Mouse (Mus musculus): ENCODE data around the gene Eif1.
"Not testable (repeated sequence)": the region's sequence is repeated elsewhere in the genome, so short reads cannot be mapped to it uniquely, and the experiment has no call there.

Eif1 gene

DNA sequence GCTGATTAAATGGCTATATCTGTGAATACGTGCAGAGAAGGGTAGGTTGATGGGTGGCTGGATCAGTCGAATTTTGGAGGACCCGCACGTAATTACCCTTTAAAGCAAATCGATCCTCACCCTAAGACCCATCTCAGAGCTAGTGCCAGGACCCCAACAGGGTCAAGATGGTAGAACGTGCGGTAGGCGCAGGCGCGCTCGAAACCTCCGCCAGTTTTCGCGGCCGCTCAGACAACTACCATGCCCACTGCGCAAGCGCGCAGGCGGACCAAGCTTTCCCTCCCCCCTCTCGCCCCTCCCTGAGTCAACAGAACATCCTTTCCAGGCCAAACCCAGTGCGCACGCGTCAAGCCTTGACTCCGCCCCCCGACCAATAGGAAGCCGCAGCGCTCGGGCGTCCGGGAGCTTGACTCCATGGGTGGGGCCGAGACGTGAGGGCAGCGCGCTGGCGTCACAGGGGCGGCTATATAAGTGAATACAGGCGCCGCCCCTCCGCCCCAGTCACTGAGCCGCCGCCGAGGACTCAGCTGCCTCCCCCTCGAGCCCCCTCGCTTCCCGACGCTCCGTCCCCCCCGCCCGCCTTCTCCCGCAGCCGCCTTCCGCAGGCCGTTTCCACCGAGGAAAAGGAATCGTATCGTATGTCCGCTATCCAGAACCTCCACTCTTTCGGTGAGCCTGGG is at the start of gene Eif1:
TSS of gene Eif1 (plus strand) at position 394 of the 680 bp plus-strand sequence.
- DNase-seq = peak; percentile 100

DNA sequence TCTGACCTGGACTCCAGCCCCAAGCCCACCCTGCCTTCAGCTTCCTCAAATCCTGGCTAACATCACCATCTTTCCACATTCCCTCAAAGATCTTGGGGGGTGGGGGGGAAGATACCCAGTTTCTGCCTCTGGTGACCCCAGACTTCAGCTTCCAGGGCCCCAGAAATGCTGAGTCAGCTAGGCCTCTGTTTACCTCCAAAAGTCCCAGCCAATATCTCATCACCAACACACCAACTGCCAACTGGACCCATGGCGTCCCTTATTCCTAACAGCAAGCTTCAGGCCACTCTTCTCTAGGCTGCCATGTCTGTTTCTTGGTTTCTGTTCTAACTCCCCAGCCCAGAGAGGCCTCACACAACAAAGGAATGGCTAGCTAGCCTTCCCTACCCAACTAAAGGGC is 47.8 kb upstream of the Eif1 start:
- DNase-seq = no peak

DNA sequence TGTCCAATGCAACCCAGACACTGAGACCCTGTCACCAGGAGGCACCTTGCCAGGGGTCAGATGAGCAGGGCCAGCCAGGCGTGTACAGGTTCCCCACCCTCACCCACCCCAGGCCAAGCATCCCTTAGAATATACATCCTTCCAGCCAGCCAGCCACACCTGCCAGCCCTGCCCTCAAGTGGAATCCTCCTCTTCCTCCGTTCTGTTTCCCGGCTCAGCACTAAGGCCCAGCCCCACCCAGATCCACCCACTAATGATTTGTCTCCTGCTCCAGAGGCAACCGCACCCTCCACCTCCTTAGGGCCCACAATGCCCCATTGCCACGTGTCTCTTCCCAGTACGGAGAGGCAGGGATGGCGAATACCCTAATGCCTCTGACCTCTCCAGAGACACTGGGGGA is 45.0 kb upstream of the Eif1 start:
- DNase-seq = no peak

DNA sequence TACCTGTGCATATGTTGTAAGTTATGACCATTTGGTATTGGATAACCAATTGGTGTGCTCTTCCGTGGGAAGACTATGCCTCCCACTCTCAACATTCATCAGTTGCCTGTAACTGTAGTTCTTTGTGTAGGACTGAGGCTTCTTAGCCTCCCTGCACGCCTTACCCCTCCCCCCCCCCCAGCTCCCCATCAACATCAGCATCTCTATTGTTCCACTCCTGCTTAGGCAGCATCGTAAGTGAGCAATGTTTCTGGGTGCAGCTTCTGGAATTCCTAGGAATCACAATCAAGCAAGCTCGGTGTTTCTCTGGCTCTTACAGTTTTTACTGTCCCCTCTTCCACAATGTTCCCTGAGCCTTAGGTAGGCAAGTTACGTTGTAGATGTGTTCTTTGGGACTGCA is 44.2 kb upstream of the Eif1 start:
- DNase-seq = no peak

GRCm38 (mm10) chr11:100277726-100278480 is 41.8 kb upstream of the Eif1 start:
- no peak for DNase-seq

- peak in 1 of 2 experiments; percentile 18 for DNase-seq
Observed at GRCm38 (mm10) chr11:100278759-100279158, 40.9 kb upstream of the Eif1 start.

GRCm38 (mm10) chr11:100281596-100282544 is 37.8 kb upstream of the Eif1 start:
- DNase-seq = peak; percentile 91 to 92

- peak; percentile 92 to 93 for DNase-seq
Observed at GRCm38 (mm10) chr11:100282549-100282948, 37.1 kb upstream of the Eif1 start.

GRCm38 (mm10) chr11:100284988-100285387 is 34.7 kb upstream of the Eif1 start:
- DNase-seq = no peak

DNA sequence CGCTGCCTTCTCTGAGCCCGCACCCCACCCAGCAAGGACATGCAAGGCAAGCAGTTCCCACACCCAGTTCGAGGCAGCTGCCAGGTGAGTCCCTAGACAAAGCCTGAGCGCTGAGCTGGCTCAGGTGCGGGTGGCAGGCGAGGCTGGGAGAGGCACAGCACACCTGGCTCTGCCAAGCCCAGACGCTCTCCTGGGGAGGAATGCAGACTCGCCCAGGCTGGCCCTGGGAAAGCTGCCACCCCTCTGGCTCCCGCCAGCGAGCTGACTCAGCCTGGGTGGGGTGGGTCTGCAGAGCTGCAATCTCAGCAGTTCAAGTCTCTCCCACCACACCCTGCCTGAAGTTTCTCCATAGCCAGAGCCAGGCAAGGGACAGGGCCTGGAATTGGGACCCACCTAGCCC is 32.7 kb upstream of the Eif1 start:
- peak; percentile 25 to 46 for DNase-seq

GRCm38 (mm10) chr11:100288942-100289341 is 30.7 kb upstream of the Eif1 start:
- no peak for DNase-seq

- DNase-seq = no peak
Observed at GRCm38 (mm10) chr11:100290235-100290634, 29.4 kb upstream of the Eif1 start.

DNA sequence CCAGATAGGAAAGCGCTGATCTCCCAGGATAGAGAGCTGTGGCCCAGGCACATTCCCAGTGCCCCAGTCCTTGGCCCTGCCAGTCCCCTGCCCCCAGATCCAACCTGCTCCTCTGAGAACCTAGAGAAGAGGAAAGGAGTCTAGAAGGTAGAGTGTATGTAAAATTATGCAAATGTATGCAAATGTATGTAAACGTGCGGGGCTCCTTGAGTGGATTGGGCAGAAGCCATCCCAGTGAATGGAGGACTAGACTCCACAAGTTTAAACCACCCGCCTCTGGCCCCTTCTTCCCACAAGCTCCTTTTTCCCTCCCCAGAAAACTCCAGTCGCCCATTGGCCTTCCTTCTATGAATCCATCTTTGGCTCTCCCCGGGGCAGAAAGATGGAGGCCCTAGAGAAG is 26.8 kb upstream of the Eif1 start:
- no peak for DNase-seq

DNA sequence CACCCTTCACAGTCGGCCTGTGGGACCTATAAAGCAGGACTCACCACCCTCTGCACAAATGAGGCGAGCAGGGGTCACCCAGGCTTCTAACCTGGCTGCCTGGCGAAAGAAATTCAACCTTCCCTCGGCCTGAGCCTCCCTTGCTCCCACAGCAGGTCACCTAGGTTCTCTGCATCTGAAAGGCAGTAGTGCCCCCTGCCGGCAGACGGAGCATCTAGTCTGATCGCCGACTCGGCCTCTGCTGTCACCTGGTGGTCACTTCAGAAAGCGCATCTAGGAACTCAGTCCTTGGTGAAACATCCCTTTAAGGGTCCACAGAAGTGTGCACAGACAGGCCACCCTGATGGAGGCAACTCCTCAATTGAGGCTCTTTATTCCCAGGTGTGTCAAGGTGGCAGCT is 24.4 kb upstream of the Eif1 start:
- DNase-seq = peak; percentile 92 to 93

DNA sequence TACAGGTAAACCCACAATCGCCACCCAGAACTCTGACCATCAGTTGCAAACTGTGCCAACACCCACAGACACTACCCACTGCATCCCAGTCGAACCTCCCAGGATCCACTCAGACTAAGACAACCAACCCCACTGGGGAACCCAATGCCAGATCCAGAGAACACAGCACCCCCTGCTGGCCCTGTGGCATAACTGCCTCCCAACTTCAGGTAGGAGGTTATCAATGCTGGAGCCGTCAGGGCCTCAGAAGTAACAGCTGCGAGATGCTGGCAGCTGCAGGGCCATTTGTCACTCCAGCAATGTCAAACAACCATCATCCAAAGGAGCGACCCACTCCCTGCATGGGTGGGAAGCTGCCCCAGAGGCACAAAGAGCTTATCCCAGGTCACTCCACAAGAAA is 21.9 kb upstream of the Eif1 start:
- peak in 1 of 2 experiments; percentile 31 for DNase-seq

DNA sequence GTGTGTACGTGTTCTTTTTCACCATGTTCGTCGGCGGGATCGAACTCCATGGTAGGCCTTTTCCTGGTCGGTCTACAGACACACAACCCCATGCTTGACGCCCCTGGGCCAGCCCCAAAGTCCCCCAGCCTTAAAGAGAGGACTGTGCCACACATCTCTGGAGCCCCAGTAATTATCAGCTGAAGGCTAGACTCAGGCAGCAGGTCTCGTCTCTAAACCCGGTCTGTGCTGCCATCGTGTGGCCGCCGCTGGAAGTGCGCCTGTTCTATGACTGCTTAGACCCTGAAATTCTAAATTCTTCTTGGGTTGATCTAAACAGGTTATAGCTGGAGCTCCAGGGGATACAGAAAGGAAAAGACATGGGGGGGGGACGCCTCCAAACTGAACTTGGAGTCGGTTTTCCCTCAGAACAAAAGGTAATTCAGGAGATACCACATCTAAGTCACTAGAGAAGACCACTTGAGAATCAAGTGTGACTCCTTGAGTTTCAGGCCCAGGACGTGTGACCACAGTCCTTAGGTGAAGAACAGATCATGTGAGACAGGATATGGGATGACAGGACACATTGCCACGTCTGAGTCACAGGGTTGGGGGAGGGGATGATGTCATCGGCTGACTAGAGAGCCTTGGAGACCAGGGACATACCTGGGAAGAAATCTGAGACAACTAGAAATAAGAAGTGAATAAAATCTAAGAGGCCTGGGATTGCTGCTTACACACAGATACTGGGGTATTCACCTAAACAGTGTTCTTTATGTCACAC is 21.2 kb upstream of the Eif1 start:
- DNase-seq = peak; percentile 92 to 93

- peak; percentile 78 to 81 for DNase-seq
Observed at GRCm38 (mm10) chr11:100300293-100300692, 19.4 kb upstream of the Eif1 start.

DNA sequence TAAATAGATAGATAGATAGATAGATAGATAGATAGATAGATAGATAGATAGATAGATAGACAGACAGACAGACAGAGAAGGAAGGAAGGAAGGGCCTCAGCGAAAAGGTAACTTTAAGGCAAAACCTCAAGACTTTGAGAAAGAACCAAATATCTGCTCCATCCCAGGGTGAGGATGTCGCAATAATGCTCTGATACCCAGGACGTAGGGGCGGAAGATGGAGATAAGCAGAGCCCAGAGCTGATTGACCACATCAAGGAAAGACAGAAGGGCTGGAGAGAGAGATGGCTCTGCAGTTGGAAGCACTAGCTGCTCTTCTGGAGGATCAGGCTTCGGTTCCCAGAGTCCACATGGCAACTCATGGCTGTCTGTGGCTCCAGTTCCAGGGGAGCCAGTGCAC is 18.4 kb upstream of the Eif1 start:
- no peak for DNase-seq

DNA sequence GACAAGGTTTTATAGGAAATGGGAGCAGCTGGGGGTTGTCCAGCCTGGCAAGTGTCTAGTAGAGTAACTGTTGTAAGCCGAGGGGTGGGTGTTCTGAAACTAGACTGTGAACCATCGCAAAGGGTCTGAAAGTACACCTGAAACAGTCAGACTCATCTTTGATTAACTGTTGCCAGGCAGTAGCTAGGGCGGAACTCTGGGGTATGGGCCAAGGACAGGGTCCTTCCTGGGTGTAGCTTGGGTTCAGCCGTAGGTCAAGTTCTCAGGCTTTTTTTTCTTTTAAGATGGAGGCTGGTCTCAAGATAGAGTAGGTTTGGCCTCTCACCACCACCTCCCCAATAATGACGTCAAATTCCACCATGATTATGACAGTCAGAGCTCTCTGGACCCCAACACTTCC is 11.8 kb upstream of the Eif1 start:
- DNase-seq = no peak

GRCm38 (mm10) chr11:100308672-100309071 is 11.0 kb upstream of the Eif1 start:
- DNase-seq = not testable (repeated sequence)

DNA sequence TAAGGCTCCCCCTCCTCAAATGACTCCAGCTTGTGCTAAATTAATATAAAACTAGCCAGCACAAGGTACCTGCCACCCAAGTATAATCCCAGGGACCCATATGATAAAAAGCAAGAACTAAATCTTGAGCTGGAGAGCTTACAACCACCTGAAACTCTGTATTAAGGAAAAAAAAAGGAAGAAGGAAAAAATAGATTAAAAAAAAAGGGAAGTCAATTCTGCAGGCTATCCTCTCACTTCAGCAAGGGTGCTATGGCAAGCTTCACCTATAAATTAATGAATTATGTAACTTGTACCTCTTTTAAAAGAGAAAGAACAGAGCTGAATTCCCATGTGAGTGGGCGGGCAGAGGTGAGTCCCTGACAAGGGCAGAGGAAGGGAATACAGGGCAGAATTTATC is 8.0 kb upstream of the Eif1 start:
- DNase-seq = no peak

GRCm38 (mm10) chr11:100312096-100312679 is 7.5 kb upstream of the Eif1 start:
- peak in 1 of 2 experiments; percentile 45 for DNase-seq

Data from kidney, postnatal 4 days (tissue).